Mouse (Mus musculus): ENCODE measurements around the gene Wdr64. TPM values are rescaled to one million over a fixed set of nuclear protein-coding genes. Genes with fewer than 3 reads are reported as not detected.

Wdr64 gene
- polyA plus RNA-seq (2011; ENCODE audit: insufficient read length, low read depth, missing spikeins), result not detected in 2 replicates

- Histone ChIP-seq H3K4me1 (ENCODE audit: control insufficient read depth, insufficient read depth, low read length) (no peaks in the 10 kb centered on the region), H3K4me3 (ENCODE audit: insufficient read depth, low read length) (no peak within 1 kb of the TSS), H3K27ac (ENCODE audit: insufficient read depth, low read length) (no peak within 1 kb of the TSS)
- no peak for TF ChIP-seq CTCF (IDR thresholded peaks at IDR 0.05; ENCODE audit: borderline replicate concordance, insufficient read depth, low read length)
- TF ChIP-seq POLR2A (IDR thresholded peaks at IDR 0.05; ENCODE audit: low read depth, low read length), result no peak
Observed at GRCm38 (mm10) chr1:175698293-175698692, at the start of gene Wdr64. Gene Wdr64 (plus strand): TSS chr1:175698593.

- Histone ChIP-seq H3K4me3 (ENCODE audit: insufficient read depth, low read length) (no peak overlapping the region), H3K27ac (ENCODE audit: insufficient read depth, low read length) (no peak overlapping the region), H3K4me1 (ENCODE audit: control insufficient read depth, insufficient read depth, low read length) (no peaks in the 10 kb centered on the region)
- no peak for TF ChIP-seq CTCF (IDR thresholded peaks at IDR 0.05; ENCODE audit: borderline replicate concordance, insufficient read depth, low read length)
- TF ChIP-seq POLR2A (IDR thresholded peaks at IDR 0.05; ENCODE audit: low read depth, low read length), result no peak
Observed at GRCm38 (mm10) chr1:175648615-175649014, 49.8 kb upstream of the Wdr64 start.

GRCm38 (mm10) chr1:175659900-175660299 lies 38.5 kb upstream of the Wdr64 start:
- Histone ChIP-seq H3K4me1 (ENCODE audit: control insufficient read depth, insufficient read depth, low read length) (no peaks in the 10 kb centered on the region), H3K27ac (ENCODE audit: insufficient read depth, low read length) (no peak overlapping the region), H3K4me3 (ENCODE audit: insufficient read depth, low read length) (no peak overlapping the region)
- no peak for TF ChIP-seq CTCF (IDR thresholded peaks at IDR 0.05; ENCODE audit: borderline replicate concordance, insufficient read depth, low read length)
- no peak for TF ChIP-seq POLR2A (IDR thresholded peaks at IDR 0.05; ENCODE audit: low read depth, low read length)

DNA sequence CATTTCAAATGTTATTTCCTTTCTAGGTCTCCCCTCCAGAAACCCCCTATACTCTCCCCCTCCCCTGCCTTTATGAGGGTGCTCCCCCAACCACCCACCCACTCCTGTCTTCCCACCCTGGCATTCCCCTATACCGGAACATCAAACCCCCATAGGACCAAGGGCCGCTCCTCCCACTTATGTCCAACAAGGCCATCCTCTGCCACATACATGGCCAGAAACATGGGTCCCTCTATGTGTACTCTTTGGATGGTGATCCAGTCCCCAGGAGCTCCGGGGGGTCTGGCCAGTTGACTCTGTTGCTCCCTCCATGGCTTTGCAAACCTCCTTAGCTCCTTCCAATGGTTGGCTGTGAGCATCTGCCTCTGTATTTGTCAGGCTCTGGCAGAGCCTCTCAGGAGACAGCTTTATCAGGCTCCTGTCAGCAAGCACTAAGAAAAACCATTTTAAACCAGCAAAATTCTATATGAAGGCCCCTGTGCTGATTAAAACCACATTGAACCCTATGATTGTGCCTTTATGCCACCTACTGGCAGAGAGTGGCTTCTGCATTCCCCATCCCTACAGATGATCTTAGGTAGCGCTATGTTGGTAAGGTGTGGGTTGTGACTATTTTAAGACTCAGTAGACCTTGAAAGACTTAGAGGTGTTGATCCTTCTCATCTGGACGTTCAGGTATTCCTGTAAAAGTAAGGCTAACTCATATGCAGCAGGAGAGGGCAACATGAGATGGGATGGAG lies 29.6 kb upstream of the Wdr64 start:
- TF ChIP-seq CTCF (IDR thresholded peaks at IDR 0.05; ENCODE audit: borderline replicate concordance, insufficient read depth, low read length) (no peak), POLR2A (IDR thresholded peaks at IDR 0.05; ENCODE audit: low read depth, low read length) (no peak)
- H3K4me3 ChIP-seq (ENCODE audit: insufficient read depth, low read length), result no peak overlapping the region

GRCm38 (mm10) chr1:175669456-175669855 lies 28.9 kb upstream of the Wdr64 start:
- Histone ChIP-seq H3K4me3 (ENCODE audit: insufficient read depth, low read length) (no peak overlapping the region), H3K27ac (ENCODE audit: insufficient read depth, low read length) (no peak overlapping the region), H3K4me1 (ENCODE audit: control insufficient read depth, insufficient read depth, low read length) (peaks cover 4% of the 10 kb centered on the region)
- TF ChIP-seq CTCF (IDR thresholded peaks at IDR 0.05; ENCODE audit: borderline replicate concordance, insufficient read depth, low read length), result no peak
- no peak for TF ChIP-seq POLR2A (IDR thresholded peaks at IDR 0.05; ENCODE audit: low read depth, low read length)

More for the DNA sequence above, 29.6 kb upstream of the Wdr64 start:
- no peak overlapping the region for H3K27ac ChIP-seq (ENCODE audit: insufficient read depth, low read length)
- peaks cover 4% of the 10 kb centered on the region for H3K4me1 ChIP-seq (ENCODE audit: control insufficient read depth, insufficient read depth, low read length)

GRCm38 (mm10) chr1:175670042-175670441 lies 28.4 kb upstream of the Wdr64 start:
- Histone ChIP-seq H3K27ac (ENCODE audit: insufficient read depth, low read length) (no peak overlapping the region), H3K4me3 (ENCODE audit: insufficient read depth, low read length) (no peak overlapping the region), H3K4me1 (ENCODE audit: control insufficient read depth, insufficient read depth, low read length) (peaks cover 4% of the 10 kb centered on the region)
- TF ChIP-seq POLR2A (IDR thresholded peaks at IDR 0.05; ENCODE audit: low read depth, low read length), result no peak
- no peak for TF ChIP-seq CTCF (IDR thresholded peaks at IDR 0.05; ENCODE audit: borderline replicate concordance, insufficient read depth, low read length)

GRCm38 (mm10) chr1:175671626-175672025 lies 26.8 kb upstream of the Wdr64 start:
- H3K27ac ChIP-seq (ENCODE audit: insufficient read depth, low read length), result no peak overlapping the region
- H3K4me1 ChIP-seq (ENCODE audit: control insufficient read depth, insufficient read depth, low read length), result peaks cover 4% of the 10 kb centered on the region
- no peak overlapping the region for H3K4me3 ChIP-seq (ENCODE audit: insufficient read depth, low read length)
- TF ChIP-seq POLR2A (IDR thresholded peaks at IDR 0.05; ENCODE audit: low read depth, low read length) (no peak), CTCF (IDR thresholded peaks at IDR 0.05; ENCODE audit: borderline replicate concordance, insufficient read depth, low read length) (no peak)

DNA sequence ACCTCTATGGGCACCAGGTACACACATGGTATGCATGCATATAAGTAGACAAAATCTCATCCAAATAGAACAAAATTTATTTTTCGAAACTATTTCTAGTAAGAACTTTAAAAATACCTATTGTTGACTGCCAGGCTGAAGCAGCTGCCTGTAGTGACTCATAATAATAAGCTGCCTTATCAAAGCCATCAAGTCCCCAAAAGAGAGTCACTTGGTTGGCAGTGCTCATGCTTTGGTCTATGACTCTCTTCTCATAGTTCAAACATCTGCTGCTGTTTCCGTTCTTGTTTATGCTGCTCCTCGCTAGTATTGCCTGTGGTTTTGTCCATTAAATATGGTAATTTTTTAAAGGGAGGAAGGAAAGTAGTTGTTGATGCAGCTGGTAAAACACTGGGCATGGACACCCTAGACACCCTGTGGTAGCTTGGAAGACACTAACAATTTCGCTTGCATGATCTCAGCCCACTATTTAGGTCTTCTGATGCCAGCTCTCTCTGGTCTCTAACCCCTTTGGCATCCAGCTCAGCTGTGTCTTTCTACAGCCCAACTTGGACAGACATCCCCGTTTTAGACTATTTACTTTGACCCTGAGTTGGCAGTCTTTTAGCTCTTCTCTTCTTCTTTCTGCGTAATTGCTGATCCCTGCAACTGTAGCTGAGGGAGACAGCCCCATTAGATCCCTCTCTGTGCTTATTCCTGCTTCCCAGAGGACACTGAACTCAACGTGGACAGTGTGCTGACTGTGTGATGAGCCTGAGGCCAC lies 24.6 kb upstream of the Wdr64 start:
- no peak for TF ChIP-seq CTCF (IDR thresholded peaks at IDR 0.05; ENCODE audit: borderline replicate concordance, insufficient read depth, low read length)
- TF ChIP-seq POLR2A (IDR thresholded peaks at IDR 0.05; ENCODE audit: low read depth, low read length), result no peak
- Histone ChIP-seq H3K27ac (ENCODE audit: insufficient read depth, low read length) (no peak overlapping the region), H3K4me3 (ENCODE audit: insufficient read depth, low read length) (no peak overlapping the region), H3K4me1 (ENCODE audit: control insufficient read depth, insufficient read depth, low read length) (peaks cover 4% of the 10 kb centered on the region)

GRCm38 (mm10) chr1:175675116-175675515 lies 23.3 kb upstream of the Wdr64 start:
- Histone ChIP-seq H3K4me1 (ENCODE audit: control insufficient read depth, insufficient read depth, low read length) (peaks cover 4% of the 10 kb centered on the region; the same call in 1 of the 2 replicates), H3K27ac (ENCODE audit: insufficient read depth, low read length) (no peak overlapping the region), H3K4me3 (ENCODE audit: insufficient read depth, low read length) (no peak overlapping the region)
- no peak for TF ChIP-seq POLR2A (IDR thresholded peaks at IDR 0.05; ENCODE audit: low read depth, low read length)
- no peak for TF ChIP-seq CTCF (IDR thresholded peaks at IDR 0.05; ENCODE audit: borderline replicate concordance, insufficient read depth, low read length)

DNA sequence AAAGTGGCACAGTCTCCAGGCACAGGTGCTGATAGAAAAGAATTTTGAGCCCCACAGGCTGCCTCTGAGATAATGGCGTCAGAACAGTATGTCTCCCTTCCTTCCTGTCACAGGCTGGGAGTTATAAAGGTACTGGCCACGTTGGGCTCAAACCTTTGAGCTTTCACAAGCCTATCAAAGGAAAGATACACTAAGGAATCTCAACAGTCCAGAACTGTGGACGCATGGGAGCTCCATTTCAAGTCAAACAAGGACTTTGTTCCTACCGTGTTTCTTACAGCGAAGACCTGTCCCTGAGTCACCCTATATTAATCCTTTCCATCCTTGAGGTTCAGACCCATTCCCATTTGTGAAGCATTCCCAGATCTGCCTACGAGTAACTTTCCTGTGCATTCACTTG lies 20.9 kb upstream of the Wdr64 start:
- Histone ChIP-seq H3K27ac (ENCODE audit: insufficient read depth, low read length) (no peak overlapping the region), H3K4me1 (ENCODE audit: control insufficient read depth, insufficient read depth, low read length) (no peaks in the 10 kb centered on the region), H3K4me3 (ENCODE audit: insufficient read depth, low read length) (no peak overlapping the region)
- TF ChIP-seq POLR2A (IDR thresholded peaks at IDR 0.05; ENCODE audit: low read depth, low read length) (no peak), CTCF (IDR thresholded peaks at IDR 0.05; ENCODE audit: borderline replicate concordance, insufficient read depth, low read length) (no peak)
